Mouse (Mus musculus) neural tube, embryonic 15.5 days (tissue): ENCODE results near the gene Daam2. TPM values are rescaled to one million over a fixed set of nuclear protein-coding genes. Genes with fewer than 3 reads are reported as not detected.

Experiments used
- ATAC-seq: fragments of 200-750 bp; cut with Nextera tagmentation; 2 replicates; pipeline ENCODE4 v1.8.0; 2017; ENCODE audit warnings: mild to moderate bottlenecking, moderate TSS enrichment, moderate library complexity; ENCODE audit not compliant: low FRiP score
- H3K27ac ChIP-seq: fragments of 300-500 bp; sonication (generic); replicated peaks from 2 replicates; pipeline ENCODE4 v1.5.1; 2015; ENCODE audit warnings: mild to moderate bottlenecking, inconsistent platforms
- H3K27me3 ChIP-seq: fragments of 300-500 bp; sonication (generic); replicated peaks from 2 replicates; pipeline ENCODE4 v1.6.1; 2015; ENCODE audit warnings: inconsistent platforms
- H3K36me3 ChIP-seq: fragments of 300-500 bp; sonication (generic); 2 replicates; pipeline ENCODE4 v1.6.1; 2015; ENCODE audit warnings: inconsistent platforms
- H3K4me1 ChIP-seq: fragments of 300-500 bp; sonication (generic); 2 replicates; pipeline ENCODE4 v1.6.1; 2015; ENCODE audit warnings: inconsistent platforms
- H3K4me2 ChIP-seq: fragments of 300-500 bp; sonication (generic); 2 replicates; pipeline ENCODE4 v1.6.1; 2015; ENCODE audit warnings: inconsistent platforms, mild to moderate bottlenecking, moderate library complexity
- H3K4me3 ChIP-seq: fragments of 300-500 bp; sonication (generic); replicated peaks from 2 replicates; pipeline ENCODE4 v1.5.1; 2015; ENCODE audit warnings: mild to moderate bottlenecking, inconsistent platforms
- H3K9ac ChIP-seq: fragments of 300-500 bp; sonication (generic); replicated peaks from 2 replicates; pipeline ENCODE4 v1.6.1; 2015; ENCODE audit warnings: mild to moderate bottlenecking, inconsistent platforms
- H3K9me3 ChIP-seq: fragments of 300-500 bp; sonication (generic); replicated peaks from 2 replicates; pipeline ENCODE4 v1.6.1; 2016; ENCODE audit warnings: inconsistent platforms
- WGBS: fragments of 180-500 bp; shearing (Covaris S2); methylation state at CpG from one replicate; pipeline ENCODE4 v1.1.7; 2015; ENCODE audit warnings: mixed read lengths; 5-methylcytosine and 5-hydroxymethylcytosine counted together
- polyA plus RNA-seq: library from polyadenylated mRNA; unstranded; fragments of >200 nt; fragmentation: Nextera tagmentation; extraction: Ambion mirVana; gene quantifications from 2 replicates; pipeline ENCODE4 v1.2.1, GENCODE M21; 2015

The Daam2 gene
- polyA plus RNA-seq, 1 experiment from 2014 or later, result 4.0 TPM

DNA sequence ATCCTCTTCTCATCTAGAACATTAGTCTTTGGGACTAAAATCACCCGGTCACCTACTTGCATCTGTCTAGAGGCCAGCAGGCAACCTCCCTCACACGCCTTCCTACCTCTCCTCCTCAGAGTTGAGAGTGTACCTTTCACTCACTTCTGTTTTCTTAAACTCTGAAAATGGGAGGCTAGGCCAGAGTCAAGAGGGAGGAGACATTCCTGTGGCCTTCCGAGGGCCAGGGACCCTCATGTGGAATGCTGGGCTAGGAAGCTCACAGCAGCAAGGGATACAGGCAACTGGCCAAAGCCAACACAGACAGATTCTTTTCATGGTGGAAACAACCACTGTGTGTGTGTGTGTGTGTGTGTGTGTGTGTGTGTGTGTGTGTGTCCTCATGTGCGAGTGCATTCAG lies 86.8 kb downstream of the Daam2 start:
- H3K27me3 ChIP-seq, result no peaks in the 10 kb centered on the region
- H3K4me2 ChIP-seq, result no peak overlapping the region
- 84% methylated on average over 4 of the region's 4 CpGs for WGBS
- peaks cover 5% of the 10 kb centered on the region; the same call in 1 of the 2 replicates for H3K4me1 ChIP-seq
- H3K27ac ChIP-seq, result no peak overlapping the region
- H3K4me3 ChIP-seq, result no peak overlapping the region
- no peaks in the 10 kb centered on the region for H3K36me3 ChIP-seq
- no peak overlapping the region for H3K9ac ChIP-seq
- ATAC-seq, result no peak
- no peaks in the 10 kb centered on the region for H3K9me3 ChIP-seq

DNA sequence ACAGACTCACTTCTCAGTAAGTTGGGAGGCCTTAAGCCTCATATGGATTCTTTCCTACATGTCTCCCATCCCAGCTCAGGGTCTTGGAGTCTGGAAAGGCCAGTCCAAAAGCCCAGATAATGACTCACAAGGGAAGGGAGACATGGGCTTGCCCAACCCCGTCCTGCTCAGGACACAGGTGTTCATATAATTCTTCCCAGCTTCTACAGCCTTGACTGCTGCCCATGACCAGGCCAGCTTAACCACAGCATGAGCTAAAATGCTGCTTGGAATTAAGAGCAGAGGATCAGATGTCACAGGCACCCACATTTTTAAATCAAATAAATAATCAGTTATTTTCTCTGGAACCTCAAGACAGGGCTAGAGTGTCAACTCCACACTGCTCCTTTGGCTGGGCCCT lies 89.0 kb downstream of the Daam2 start:
- ATAC-seq, result no peak
- no peaks in the 10 kb centered on the region for H3K9me3 ChIP-seq
- 88% methylated on average over 1 of the region's 1 CpGs for WGBS

DNA sequence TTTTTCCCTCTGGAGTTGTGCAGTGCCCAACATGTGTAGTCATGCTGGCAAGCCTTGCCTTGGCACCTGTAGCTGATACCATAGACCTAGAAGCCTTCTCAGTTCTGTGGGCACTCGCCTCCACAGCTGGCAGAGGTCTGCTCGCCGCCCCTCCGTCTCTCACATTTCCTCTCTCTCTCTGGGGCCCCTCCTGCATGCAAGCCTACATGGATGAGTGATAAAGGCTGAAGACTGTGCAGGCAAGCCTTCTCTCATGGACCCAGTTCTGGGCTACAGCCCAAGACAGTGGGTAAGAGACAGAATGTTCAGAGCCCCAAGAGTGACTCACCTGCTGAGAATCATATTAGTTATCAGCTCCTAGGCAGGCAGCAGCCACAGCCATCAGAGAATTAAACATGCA lies 90.1 kb downstream of the Daam2 start:
- Histone ChIP-seq H3K4me3 (no peak overlapping the region), H3K9me3 (no peaks in the 10 kb centered on the region), H3K4me2 (no peak overlapping the region), H3K36me3 (no peaks in the 10 kb centered on the region), H3K27ac (no peak overlapping the region), H3K9ac (no peak overlapping the region), H3K4me1 (peaks cover 7% of the 10 kb centered on the region; the same call in 1 of the 2 replicates), H3K27me3 (no peaks in the 10 kb centered on the region)
- no peak for ATAC-seq
- 92% methylated on average over 4 of the region's 4 CpGs for WGBS

More for the DNA sequence above, 89.0 kb downstream of the Daam2 start:
- peaks cover 7% of the 10 kb centered on the region; the same call in 1 of the 2 replicates for H3K4me1 ChIP-seq
- H3K9ac ChIP-seq, result no peak overlapping the region
- H3K4me3 ChIP-seq, result no peak overlapping the region
- H3K27ac ChIP-seq, result no peak overlapping the region
- H3K4me2 ChIP-seq, result no peak overlapping the region
- H3K27me3 ChIP-seq, result no peaks in the 10 kb centered on the region
- H3K36me3 ChIP-seq, result no peaks in the 10 kb centered on the region

- Histone ChIP-seq H3K9me3 (no peaks in the 10 kb centered on the region), H3K27me3 (no peaks in the 10 kb centered on the region), H3K4me3 (no peak overlapping the region), H3K36me3 (no peaks in the 10 kb centered on the region), H3K27ac (no peak overlapping the region), H3K4me2 (no peak overlapping the region), H3K4me1 (peaks cover 7% of the 10 kb centered on the region; the same call in 1 of the 2 replicates), H3K9ac (no peak overlapping the region)
- ATAC-seq, result no peak
- WGBS, result 67% methylated on average over 8 of the region's 8 CpGs
Measured at GRCm38 (mm10) chr17:49472626-49473025, 91.5 kb downstream of the Daam2 start.

DNA sequence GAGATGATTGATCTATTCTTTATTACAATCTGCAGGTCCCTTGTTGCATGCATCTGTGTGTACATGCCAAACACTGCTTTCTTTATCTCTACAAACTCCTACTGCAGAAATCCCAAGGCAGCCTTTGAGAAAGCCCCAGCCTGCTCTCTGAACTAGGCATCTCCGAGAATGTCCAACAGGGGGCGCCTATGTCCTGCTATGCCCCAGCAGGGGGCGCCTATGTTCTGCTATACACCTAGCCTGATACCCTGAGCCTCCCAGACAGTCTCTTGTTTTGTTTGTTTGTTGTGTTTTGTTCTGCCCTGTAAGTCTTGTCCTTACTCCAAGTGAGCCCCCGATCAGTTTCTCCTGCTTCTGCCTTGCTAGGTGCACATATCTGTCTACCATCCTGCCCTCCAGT lies 95.9 kb downstream of the Daam2 start:
- Histone ChIP-seq H3K9me3 (no peaks in the 10 kb centered on the region), H3K27me3 (no peaks in the 10 kb centered on the region), H3K27ac (no peak overlapping the region), H3K4me1 (peaks cover 7% of the 10 kb centered on the region; the same call in 1 of the 2 replicates), H3K4me2 (no peak overlapping the region), H3K36me3 (no peaks in the 10 kb centered on the region), H3K4me3 (no peak overlapping the region), H3K9ac (no peak overlapping the region)
- WGBS, result 41% methylated on average over 4 of the region's 4 CpGs
- ATAC-seq, result no peak

DNA sequence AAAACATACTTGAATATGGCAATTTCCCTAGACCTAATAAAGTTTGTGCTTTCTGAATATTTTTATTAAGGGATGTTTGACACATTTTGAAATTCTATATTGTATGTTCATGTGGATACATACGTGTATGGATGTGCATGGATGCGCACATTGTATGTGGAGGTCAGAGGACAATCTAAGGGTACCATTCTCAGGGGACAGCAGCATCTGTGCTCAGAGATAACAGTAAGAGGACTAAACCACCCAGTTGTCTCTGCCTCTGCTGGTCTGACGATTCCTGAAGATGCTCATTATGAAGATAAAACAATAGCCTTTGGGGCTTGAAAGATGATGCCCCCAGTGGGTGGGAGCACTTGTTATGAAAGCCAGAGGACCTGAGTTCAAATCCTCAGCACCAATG lies 99.3 kb downstream of the Daam2 start:
- no peak overlapping the region for H3K4me2 ChIP-seq
- no peak overlapping the region for H3K4me3 ChIP-seq
- no peaks in the 10 kb centered on the region for H3K4me1 ChIP-seq
- WGBS, result 90% methylated on average over 3 of the region's 3 CpGs
- no peaks in the 10 kb centered on the region for H3K9me3 ChIP-seq
- no peak overlapping the region for H3K9ac ChIP-seq
- H3K27ac ChIP-seq, result no peak overlapping the region
- H3K36me3 ChIP-seq, result no peaks in the 10 kb centered on the region
- ATAC-seq, result no peak
- H3K27me3 ChIP-seq, result no peaks in the 10 kb centered on the region

- H3K27me3 ChIP-seq, result no peaks in the 10 kb centered on the region
- no peaks in the 10 kb centered on the region for H3K9me3 ChIP-seq
- no peak overlapping the region for H3K9ac ChIP-seq
- H3K4me3 ChIP-seq, result no peak overlapping the region
- no peak for ATAC-seq
- H3K27ac ChIP-seq, result no peak overlapping the region
- no peaks in the 10 kb centered on the region for H3K4me1 ChIP-seq
- 92% methylated on average over 18 of the region's 18 CpGs for WGBS
- H3K36me3 ChIP-seq, result no peaks in the 10 kb centered on the region
- no peak overlapping the region for H3K4me2 ChIP-seq
Measured at GRCm38 (mm10) chr17:49458386-49458785, 105.8 kb downstream of the Daam2 start.

GRCm38 (mm10) chr17:49457833-49458232 lies 106.3 kb downstream of the Daam2 start:
- no peak for ATAC-seq
- Histone ChIP-seq H3K4me2 (no peak overlapping the region), H3K27ac (no peak overlapping the region), H3K36me3 (no peaks in the 10 kb centered on the region), H3K27me3 (no peaks in the 10 kb centered on the region), H3K4me3 (no peak overlapping the region), H3K4me1 (no peaks in the 10 kb centered on the region), H3K9me3 (no peaks in the 10 kb centered on the region), H3K9ac (no peak overlapping the region)
- WGBS, result 98% methylated on average over 3 of the region's 3 CpGs

DNA sequence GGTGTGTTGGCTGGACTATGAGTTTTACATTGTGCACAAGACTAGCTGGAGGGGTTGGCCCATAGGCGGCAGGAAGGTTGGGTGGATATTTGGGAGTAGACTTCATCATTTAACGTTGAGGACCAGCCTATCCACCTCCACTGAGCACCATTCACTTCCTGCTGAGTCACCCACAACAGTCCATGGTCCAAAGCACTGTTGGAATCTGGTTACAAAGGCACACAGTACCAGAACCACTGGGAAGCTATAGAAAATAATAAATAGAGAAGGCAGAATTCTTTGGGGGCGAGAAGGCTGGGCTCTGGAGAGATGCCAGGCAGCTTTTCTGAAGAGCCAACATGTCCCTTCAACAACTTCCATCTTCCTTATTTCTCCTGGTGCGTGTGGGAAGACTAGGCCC lies 107.8 kb downstream of the Daam2 start:
- ATAC-seq, result no peak
- no peaks in the 10 kb centered on the region for H3K4me1 ChIP-seq
- 88% methylated on average over 4 of the region's 4 CpGs for WGBS
- no peak overlapping the region for H3K27ac ChIP-seq
- no peak overlapping the region for H3K9ac ChIP-seq
- H3K4me2 ChIP-seq, result no peak overlapping the region
- H3K36me3 ChIP-seq, result no peaks in the 10 kb centered on the region
- H3K27me3 ChIP-seq, result no peaks in the 10 kb centered on the region
- H3K9me3 ChIP-seq, result no peaks in the 10 kb centered on the region
- H3K4me3 ChIP-seq, result no peak overlapping the region

GRCm38 (mm10) chr17:49450922-49451321 lies 113.2 kb downstream of the Daam2 start:
- H3K4me1 ChIP-seq, result no peaks in the 10 kb centered on the region
- no peaks in the 10 kb centered on the region for H3K9me3 ChIP-seq
- H3K4me3 ChIP-seq, result no peak overlapping the region
- WGBS, result 82% methylated on average over 6 of the region's 6 CpGs
- 0 out of 2 replicates have a peak, but pooled peaks cover 3% of the 10 kb centered on the region for H3K36me3 ChIP-seq
- H3K4me2 ChIP-seq, result no peak overlapping the region
- H3K9ac ChIP-seq, result no peak overlapping the region
- H3K27me3 ChIP-seq, result no peaks in the 10 kb centered on the region
- no peak for ATAC-seq
- no peak overlapping the region for H3K27ac ChIP-seq

DNA sequence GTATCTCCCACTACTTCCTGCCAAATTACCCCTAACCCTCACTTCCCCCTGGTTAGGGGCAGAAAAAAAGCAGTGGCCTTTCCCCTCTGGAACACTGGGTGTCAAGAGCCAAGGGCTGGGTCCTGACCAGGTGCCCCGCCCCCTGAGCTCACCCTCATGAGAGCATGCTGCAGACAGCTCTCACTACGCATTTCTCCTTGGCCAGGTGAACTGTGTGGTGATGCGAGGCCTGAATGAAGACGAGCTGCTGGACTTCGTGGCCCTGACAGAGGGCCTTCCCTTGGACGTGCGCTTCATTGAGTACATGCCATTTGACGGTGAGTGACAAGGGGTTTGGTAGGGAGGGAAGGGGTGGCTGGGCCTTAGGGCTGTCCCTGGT lies 114.9 kb downstream of the Daam2 start:
- H3K9me3 ChIP-seq, result no peaks in the 10 kb centered on the region
- H3K36me3 ChIP-seq, result 0 out of 2 replicates have a peak, but pooled peaks cover 3% of the 10 kb centered on the region
- H3K27ac ChIP-seq, result no peak overlapping the region
- no peaks in the 10 kb centered on the region for H3K4me1 ChIP-seq
- H3K9ac ChIP-seq, result no peak overlapping the region
- H3K4me2 ChIP-seq, result no peak overlapping the region
- H3K27me3 ChIP-seq, result no peaks in the 10 kb centered on the region
- 78% methylated on average over 8 of the region's 8 CpGs for WGBS
- no peak overlapping the region for H3K4me3 ChIP-seq
- no peak for ATAC-seq

GRCm38 (mm10) chr17:49448570-49449229 lies 115.4 kb downstream of the Daam2 start:
- H3K9ac ChIP-seq, result no peak overlapping the region
- H3K9me3 ChIP-seq, result no peaks in the 10 kb centered on the region
- no peak overlapping the region for H3K27ac ChIP-seq
- ATAC-seq, result no peak
- H3K4me2 ChIP-seq, result no peak overlapping the region
- no peaks in the 10 kb centered on the region for H3K4me1 ChIP-seq
- no peaks in the 10 kb centered on the region for H3K27me3 ChIP-seq
- 0 out of 2 replicates have a peak, but pooled peaks cover 3% of the 10 kb centered on the region for H3K36me3 ChIP-seq
- 57% methylated on average over 9 of the region's 9 CpGs for WGBS
- H3K4me3 ChIP-seq, result no peak overlapping the region
